Mouse (Mus musculus) forebrain, embryonic 10.5 days (tissue): ENCODE measurements around the gene Armc2. TPM values are rescaled to one million over a fixed set of nuclear protein-coding genes. Genes with fewer than 3 reads are reported as not detected.

Experiments
- DNase-seq: peaks from one replicate; pipeline ENCODE4 v3.0.0-alpha.2; 2017; ENCODE audit warnings: low spot score; ENCODE audit errors: extremely low spot score
- H3K27ac ChIP-seq: fragments of 300-500 bp; sonication (generic); 2 replicates; pipeline ENCODE4 v1.5.1; 2016; ENCODE audit warnings: mild to moderate bottlenecking
- H3K27me3 ChIP-seq: fragments of 300-500 bp; sonication (generic); 2 replicates; pipeline ENCODE4 v1.6.1; 2016; ENCODE audit warnings: mild to moderate bottlenecking; ENCODE audit not compliant: poor library complexity, severe bottlenecking
- H3K36me3 ChIP-seq: fragments of 300-500 bp; sonication (generic); replicated peaks from 2 replicates; pipeline ENCODE4 v1.6.1; 2016; ENCODE audit warnings: mild to moderate bottlenecking, moderate library complexity
- H3K4me1 ChIP-seq: fragments of 300-500 bp; sonication (generic); 2 replicates; pipeline ENCODE4 v1.6.1; 2016
- H3K4me3 ChIP-seq: fragments of 300-500 bp; sonication (generic); 2 replicates; pipeline ENCODE4 v1.5.1; 2016; ENCODE audit warnings: mild to moderate bottlenecking, moderate library complexity
- H3K9me3 ChIP-seq: fragments of 300-500 bp; sonication (generic); 2 replicates; pipeline ENCODE4 v1.6.1; 2016; ENCODE audit warnings: mild to moderate bottlenecking, moderate library complexity
- WGBS: fragments of 180-500 bp; shearing (Covaris S2); methylation state at CpG from one replicate; pipeline ENCODE4 v1.1.7; 2016; 5-methylcytosine and 5-hydroxymethylcytosine counted together
- polyA plus RNA-seq: library from polyadenylated mRNA; unstranded; fragments of >200 nt; fragmentation: Nextera tagmentation; extraction: Ambion mirVana; gene quantifications from 2 replicates; pipeline ENCODE4 v1.2.1, GENCODE M21; 2016

The Armc2 gene
- polyA plus RNA-seq, 1 experiment from 2014 or later, result 3.0 TPM

DNA sequence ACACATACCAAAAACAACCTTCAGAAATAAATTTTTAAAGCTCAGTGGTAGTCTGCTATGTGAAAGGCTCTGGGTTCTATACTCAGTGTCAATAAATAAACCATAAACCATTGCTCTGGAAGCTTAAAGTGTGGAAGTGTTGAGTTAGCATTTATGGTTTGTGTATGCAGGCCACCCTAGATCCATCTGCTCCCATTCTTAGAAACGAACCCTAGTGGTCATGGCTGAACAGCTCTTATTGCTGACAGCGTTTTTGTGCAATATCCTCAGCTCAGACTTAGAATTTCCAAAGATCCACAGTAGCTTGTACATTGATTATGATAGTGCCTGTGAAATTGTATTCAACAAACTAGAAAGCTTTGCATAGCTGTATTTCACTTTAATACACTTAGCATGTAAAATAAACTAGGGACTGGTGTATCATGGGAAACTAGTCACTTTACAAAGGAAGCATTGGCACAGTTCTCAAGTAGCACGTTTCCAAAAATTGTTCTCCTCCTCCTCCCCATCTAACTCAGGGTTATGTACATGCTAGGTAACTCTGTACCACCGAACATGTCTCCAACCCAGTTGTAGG is 129.8 kb downstream of the Armc2 start:
- no peak for DNase-seq
- H3K4me3 ChIP-seq, result peak overlapping the region; percentile 70; the same call in 1 of the 2 replicates

DNA sequence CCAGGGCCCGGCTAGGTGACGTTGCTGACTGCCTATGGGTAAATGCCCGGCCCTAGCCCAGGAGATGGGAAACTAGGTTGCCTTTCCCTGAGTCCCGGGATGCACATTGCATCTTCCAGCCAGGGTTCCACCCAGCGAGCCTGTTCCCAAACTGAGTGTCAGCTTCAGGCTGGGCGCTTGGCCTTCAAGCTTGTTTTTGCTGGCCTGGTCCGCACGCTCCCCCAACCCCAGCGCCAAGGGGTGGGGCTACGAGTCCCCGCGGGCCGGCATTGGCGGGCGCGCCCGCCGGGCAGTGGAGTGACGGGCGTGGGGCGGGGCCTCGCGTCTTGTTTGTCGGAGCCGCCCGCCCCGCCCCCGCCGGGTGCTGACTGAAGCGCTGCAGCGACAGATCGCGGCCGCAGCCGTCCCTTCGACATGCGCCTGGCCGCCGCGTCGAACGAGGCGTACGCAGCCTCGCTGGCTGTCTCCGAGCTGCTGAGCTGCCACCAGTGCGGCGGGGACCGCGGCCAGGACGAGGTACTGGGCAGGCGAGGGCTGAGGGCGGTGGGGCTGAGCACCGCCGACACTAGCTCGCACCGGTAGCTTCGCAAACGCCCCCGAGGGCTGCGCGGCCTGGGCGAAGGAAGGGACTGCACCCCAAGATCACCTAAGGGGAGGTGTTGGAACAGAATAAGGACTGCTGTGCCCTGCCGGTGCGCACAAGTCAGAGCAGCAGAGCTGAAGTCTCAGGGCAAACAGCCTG is 131.0 kb downstream of the Armc2 start:
- Histone ChIP-seq H3K9me3 (no peaks in the 10 kb centered on the region), H3K4me3 (peak overlapping the region; percentile 70), H3K36me3 (no peaks in the 10 kb centered on the region), H3K27ac (peak overlapping the region; percentile 89), H3K27me3 (no peaks in the 10 kb centered on the region), H3K4me1 (peaks cover 26% of the 10 kb centered on the region)
- WGBS, result 1% methylated on average over 65 of the region's 65 CpGs
- peak; percentile 93 for DNase-seq

More for the DNA sequence above, 129.8 kb downstream of the Armc2 start:
- Histone ChIP-seq H3K27me3 (no peaks in the 10 kb centered on the region), H3K27ac (no peak overlapping the region), H3K4me1 (peaks cover 25% of the 10 kb centered on the region), H3K36me3 (no peaks in the 10 kb centered on the region), H3K9me3 (no peaks in the 10 kb centered on the region)
- WGBS, result 69% methylated on average over 4 of the region's 4 CpGs

DNA sequence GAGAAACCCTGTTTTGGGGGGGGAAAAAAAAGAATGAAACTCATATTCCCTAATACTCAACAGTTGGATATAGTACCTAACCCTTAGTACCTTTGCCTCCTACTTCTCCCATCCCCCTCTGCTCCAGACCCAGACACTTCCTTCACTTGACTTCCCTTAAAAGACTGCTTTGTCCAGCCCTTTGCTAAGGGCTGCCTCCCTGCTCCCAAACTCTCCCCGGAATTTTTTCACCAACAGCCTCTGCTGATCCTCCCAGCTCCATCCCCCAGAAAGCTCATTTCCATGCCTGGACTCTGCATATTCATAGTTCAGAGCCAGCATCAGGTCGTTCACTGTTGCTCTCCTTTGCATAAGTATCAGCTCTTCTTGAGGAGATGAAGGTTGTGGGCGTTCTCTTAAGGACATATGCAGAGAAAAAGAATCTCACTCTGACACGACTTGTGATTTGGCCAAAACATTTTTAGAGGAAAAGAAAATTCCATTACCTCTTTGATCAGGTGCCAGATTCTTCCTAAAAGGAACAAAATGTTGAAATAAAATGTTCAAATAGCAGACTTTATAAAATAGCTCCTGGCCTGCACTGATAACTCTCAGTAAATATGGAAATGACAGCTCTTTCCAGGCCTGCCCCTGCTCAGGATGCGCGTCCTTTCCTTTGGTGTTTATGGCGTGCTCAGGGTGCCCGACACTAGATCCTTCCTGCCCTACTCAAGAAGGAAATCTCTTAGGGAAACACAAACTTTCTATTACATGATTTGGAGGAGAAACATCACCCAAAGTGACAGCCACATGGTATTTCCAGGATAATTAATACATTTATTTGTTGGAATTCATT is 134.3 kb downstream of the Armc2 start:
- H3K9me3 ChIP-seq, result no peaks in the 10 kb centered on the region
- peaks cover 45% of the 10 kb centered on the region for H3K4me1 ChIP-seq
- H3K4me3 ChIP-seq, result no peak overlapping the region
- 53% methylated on average over 8 of the region's 8 CpGs for WGBS
- H3K27ac ChIP-seq, result no peak overlapping the region
- DNase-seq, result no peak
- no peaks in the 10 kb centered on the region for H3K27me3 ChIP-seq
- no peaks in the 10 kb centered on the region for H3K36me3 ChIP-seq

DNA sequence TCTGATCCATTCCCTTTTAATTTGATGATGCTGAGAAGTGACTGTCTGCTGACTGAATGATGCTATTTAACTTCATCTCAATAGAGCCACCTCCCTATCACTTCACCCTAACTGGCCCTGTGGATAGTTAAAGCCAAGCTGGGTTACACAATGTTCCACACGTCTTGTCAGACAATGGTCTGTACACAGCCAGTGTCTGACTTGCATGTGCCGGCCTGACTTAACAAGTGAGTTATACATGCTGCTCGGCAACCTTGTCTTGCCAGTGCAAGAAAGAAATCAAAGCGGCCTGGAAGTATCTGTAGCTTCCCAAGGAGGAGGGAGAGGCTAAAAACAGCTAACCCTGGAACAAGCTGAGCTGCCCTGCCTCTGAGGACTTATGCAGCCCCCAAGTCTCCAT is 136.8 kb downstream of the Armc2 start:
- Histone ChIP-seq H3K36me3 (no peaks in the 10 kb centered on the region), H3K27me3 (no peaks in the 10 kb centered on the region), H3K4me1 (peaks cover 28% of the 10 kb centered on the region), H3K4me3 (no peak overlapping the region), H3K9me3 (no peaks in the 10 kb centered on the region), H3K27ac (peak overlapping the region; percentile 48; the same call in 1 of the 2 replicates)
- WGBS, result 28% methylated on average over 4 of the region's 4 CpGs
- DNase-seq, result no peak

DNA sequence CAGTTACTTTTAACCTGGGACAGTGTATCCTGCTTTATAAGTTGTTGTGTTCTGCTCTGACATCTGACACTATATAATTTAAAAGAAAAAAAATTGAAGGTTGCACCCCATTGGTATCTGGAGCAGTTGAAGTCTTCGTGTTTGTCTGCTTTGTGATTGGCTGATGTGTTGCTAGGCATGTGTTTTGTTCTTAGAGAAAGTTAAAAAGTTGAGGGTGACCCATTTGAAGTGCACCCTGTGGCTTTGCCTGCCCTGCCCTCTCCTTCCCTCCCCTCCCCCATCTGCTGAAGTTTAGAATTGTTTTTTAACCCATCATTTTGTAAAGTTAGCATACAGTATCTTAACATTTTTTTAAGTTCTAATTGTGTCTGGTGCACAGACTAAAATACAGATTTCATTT is 137.5 kb downstream of the Armc2 start:
- 10% methylated on average over 1 of the region's 1 CpGs for whole genome bisulfite sequencing
- Histone ChIP-seq H3K27me3 (no peaks in the 10 kb centered on the region), H3K27ac (no peak overlapping the region), H3K4me1 (peaks cover 28% of the 10 kb centered on the region), H3K9me3 (no peaks in the 10 kb centered on the region), H3K4me3 (no peak overlapping the region), H3K36me3 (no peaks in the 10 kb centered on the region)
- DNase-seq, result no peak

DNA sequence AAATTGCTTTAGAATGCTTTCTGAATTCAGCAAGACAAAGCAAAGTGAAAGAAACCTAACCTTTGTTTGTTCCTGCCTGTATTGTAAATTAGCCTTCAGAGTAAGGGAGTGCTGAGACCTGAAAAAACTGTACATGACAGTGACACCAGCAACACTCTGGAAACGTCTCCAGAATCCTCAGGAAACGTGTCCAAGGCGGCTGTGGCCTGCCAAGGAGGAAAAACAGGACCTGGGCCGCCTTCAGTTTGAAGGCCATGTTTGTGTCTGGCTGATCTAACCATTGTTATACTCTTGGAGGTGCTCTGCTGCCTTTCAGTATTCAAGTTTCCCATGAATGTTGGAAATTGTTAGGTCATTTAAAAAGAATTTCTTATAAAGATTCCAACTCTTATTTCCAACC is 138.0 kb downstream of the Armc2 start:
- H3K27me3 ChIP-seq, result no peaks in the 10 kb centered on the region
- H3K4me1 ChIP-seq, result peaks cover 28% of the 10 kb centered on the region
- no peak overlapping the region for H3K27ac ChIP-seq
- H3K9me3 ChIP-seq, result no peaks in the 10 kb centered on the region
- no peaks in the 10 kb centered on the region for H3K36me3 ChIP-seq
- H3K4me3 ChIP-seq, result no peak overlapping the region
- no peak for DNase-seq
- WGBS, result 72% methylated on average over 4 of the region's 4 CpGs

DNA sequence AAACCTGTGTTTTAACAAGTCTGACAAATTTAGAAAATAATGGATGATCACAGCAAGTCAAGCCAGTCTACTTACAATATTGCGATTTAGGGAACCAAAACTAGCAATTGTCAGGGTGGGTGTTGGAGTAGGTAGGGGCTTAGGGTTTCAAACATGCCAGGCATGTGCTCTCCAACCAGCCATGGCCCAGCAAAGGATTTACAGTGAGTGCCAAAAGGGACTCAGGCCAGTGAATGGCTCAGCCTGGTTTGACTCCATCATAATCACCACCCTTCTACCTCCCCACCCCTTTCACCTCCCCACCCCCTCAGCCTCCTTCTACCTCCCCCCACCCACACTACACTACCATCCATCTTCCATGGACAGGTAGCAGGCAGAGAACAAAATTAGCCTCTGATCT is 138.6 kb downstream of the Armc2 start:
- Histone ChIP-seq H3K27ac (no peak overlapping the region), H3K4me1 (peaks cover 28% of the 10 kb centered on the region), H3K4me3 (no peak overlapping the region), H3K9me3 (no peaks in the 10 kb centered on the region), H3K36me3 (no peaks in the 10 kb centered on the region), H3K27me3 (no peaks in the 10 kb centered on the region)
- WGBS, result 83% methylated on average over 1 of the region's 1 CpGs
- no peak for DNase-seq

DNA sequence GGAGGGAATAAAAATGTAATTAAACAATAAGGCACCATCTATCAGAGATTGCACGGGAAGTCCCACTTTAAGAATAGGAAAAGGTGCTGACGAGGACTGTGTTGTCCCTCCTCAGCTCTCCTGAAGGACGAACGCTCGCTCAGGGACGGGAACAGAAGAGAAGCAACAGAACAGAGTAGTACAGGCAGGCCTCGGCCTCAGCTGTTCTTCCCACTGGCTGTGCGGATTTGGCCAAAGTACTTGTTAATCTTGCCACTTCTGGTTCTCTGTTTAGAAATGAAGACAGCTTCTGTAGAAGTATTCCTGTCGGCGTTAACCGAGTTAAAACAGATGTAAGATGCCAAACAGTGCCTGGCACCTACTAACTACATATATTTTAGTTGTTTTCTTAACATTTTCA is 139.9 kb downstream of the Armc2 start:
- 91% methylated on average over 11 of the region's 11 CpGs for WGBS
- H3K27ac ChIP-seq, result no peak overlapping the region
- H3K27me3 ChIP-seq, result no peaks in the 10 kb centered on the region
- DNase-seq, result no peak
- peaks cover 22% of the 10 kb centered on the region for H3K4me1 ChIP-seq
- H3K9me3 ChIP-seq, result no peaks in the 10 kb centered on the region
- no peaks in the 10 kb centered on the region for H3K36me3 ChIP-seq
- H3K4me3 ChIP-seq, result no peak overlapping the region

DNA sequence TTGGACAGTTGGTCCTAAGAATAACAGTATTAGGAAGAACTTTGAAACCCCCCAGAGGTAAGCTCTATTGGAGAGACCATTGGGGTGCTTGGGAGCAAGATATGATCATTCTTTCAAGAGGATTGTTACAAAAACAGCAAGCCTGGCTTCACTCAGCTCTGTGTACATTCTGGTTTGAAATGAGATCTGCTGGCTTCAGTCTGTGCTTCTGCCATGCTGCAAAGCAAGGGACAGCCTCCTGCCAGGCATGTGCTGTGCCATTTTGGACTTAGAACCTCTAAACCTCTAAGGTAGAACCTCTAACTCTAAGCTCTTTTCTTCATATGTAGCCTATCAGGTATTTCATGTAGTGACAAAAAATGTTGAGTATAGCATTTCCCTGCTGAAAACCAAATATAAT is 142.6 kb downstream of the Armc2 start:
- H3K4me1 ChIP-seq, result peaks cover 7% of the 10 kb centered on the region
- H3K4me3 ChIP-seq, result no peak overlapping the region
- no peaks in the 10 kb centered on the region for H3K9me3 ChIP-seq
- no peak overlapping the region for H3K27ac ChIP-seq
- H3K27me3 ChIP-seq, result no peaks in the 10 kb centered on the region
- no peaks in the 10 kb centered on the region for H3K36me3 ChIP-seq
- DNase-seq, result no peak

DNA sequence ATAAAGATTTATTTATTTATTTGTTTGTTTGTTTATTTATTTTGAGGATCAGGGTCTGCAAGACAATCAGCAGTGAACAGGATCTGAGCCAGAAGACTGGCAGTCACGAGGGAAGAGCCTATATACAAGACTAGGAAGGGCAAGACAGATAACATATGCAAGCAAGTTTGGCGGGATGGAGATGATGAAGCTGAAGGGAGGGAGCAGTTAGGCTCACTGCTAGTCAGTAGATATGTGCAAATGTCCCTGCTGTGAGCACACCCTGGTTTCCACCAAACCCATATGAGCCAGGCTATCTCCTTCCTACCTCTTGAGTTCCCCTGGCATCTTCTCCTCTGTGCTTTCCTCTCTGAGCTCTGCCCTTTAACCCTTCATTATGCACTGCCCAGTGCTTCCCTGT is 146.7 kb downstream of the Armc2 start:
- no peak for DNase-seq
- WGBS, result 63% methylated on average over 2 of the region's 2 CpGs
- Histone ChIP-seq H3K4me1 (peaks cover 13% of the 10 kb centered on the region), H3K27ac (no peak overlapping the region), H3K4me3 (no peak overlapping the region), H3K36me3 (no peaks in the 10 kb centered on the region), H3K9me3 (no peaks in the 10 kb centered on the region), H3K27me3 (no peaks in the 10 kb centered on the region)

DNA sequence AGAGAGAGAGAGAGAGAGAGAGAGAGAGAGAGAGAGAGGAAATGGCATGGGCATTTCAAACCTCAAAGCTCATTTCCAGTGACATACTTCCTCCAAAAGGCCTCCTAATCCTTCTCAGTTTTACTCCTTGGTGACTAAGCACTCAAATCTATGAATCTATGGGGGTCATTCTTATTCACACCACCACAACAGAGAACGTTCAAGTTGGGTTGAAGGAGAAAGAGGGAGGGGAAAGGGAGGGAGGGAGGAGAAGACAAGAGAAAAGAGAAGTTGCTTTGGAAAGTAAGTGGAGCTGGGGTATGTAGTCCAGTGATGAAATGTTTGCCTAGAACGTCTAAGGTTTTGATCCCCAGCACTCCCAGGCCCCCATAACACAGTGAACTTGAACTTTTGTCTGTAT is 148.1 kb downstream of the Armc2 start:
- H3K27ac ChIP-seq, result no peak overlapping the region
- 63% methylated on average over 2 of the region's 2 CpGs for WGBS
- H3K27me3 ChIP-seq, result no peaks in the 10 kb centered on the region
- no peaks in the 10 kb centered on the region for H3K9me3 ChIP-seq
- no peaks in the 10 kb centered on the region for H3K36me3 ChIP-seq
- DNase-seq, result no peak
- H3K4me1 ChIP-seq, result peaks cover 20% of the 10 kb centered on the region
- no peak overlapping the region for H3K4me3 ChIP-seq

DNA sequence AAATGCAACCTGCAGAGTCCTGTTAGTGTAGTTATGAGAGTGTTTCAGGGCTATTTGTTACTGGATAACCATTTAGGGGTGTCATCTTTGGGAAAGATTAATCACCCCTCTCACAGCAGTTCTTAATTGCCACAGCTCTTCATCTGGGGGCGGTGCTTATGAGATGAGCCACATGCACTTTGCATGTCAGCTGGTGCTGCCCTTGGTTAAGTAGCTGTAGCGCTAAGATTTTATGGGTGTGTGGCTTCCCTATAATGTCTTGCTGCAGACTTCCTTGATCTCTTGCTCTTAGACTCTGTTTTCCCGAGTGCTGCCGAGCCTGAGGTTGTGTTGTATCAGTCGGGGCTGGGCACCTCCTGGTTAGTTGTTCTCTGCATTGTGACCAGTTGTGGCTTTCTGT is 150.3 kb downstream of the Armc2 start:
- Histone ChIP-seq H3K27me3 (no peaks in the 10 kb centered on the region), H3K27ac (no peak overlapping the region), H3K9me3 (no peaks in the 10 kb centered on the region), H3K4me3 (no peak overlapping the region), H3K4me1 (peaks cover 20% of the 10 kb centered on the region), H3K36me3 (no peaks in the 10 kb centered on the region)
- 85% methylated on average over 5 of the region's 5 CpGs for WGBS
- DNase-seq, result peak; percentile 11

DNA sequence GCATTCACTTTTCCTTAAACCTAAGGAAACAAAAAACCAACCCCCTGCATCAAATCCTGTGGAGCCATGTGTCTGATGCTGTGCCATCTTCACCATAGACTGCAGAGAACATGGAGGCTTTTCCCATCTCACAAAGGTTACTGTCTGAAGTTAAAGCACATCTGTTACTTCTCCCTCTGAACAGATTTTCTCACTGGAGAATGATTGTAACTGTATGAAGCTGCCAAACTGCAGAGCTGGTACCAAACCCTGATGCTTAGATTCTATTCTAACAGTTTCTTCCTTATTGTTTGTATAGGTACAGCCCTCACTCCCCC is 151.4 kb downstream of the Armc2 start:
- Histone ChIP-seq H3K27ac (no peak overlapping the region), H3K4me1 (peaks cover 20% of the 10 kb centered on the region), H3K27me3 (no peaks in the 10 kb centered on the region), H3K36me3 (no peaks in the 10 kb centered on the region), H3K9me3 (no peaks in the 10 kb centered on the region), H3K4me3 (no peak overlapping the region)
- peak; percentile 1 for DNase-seq
